Mouse (Mus musculus) heart, adult 2 months (tissue): ENCODE measurements around the gene Smarcb1.

Experiments used
- CTCF ChIP-seq: fragments of 200-600 bp; IDR thresholded peaks from 2 replicates; pipeline ENCODE4 v1.8.1; 2022; ENCODE audit warnings: antibody characterized with exemption, mild to moderate bottlenecking, moderate library complexity
- EP300 ChIP-seq: fragments of 200-500 bp; IDR thresholded peaks from 2 replicates; pipeline ENCODE4 v1.6.1; 2011; ENCODE audit warnings: low read depth, low read length, control low read depth; ENCODE audit not compliant: insufficient read depth
- POLR2A ChIP-seq: fragments of 200-500 bp; IDR thresholded peaks from 2 replicates; pipeline ENCODE4 v1.6.1; 2011; ENCODE audit warnings: mild to moderate bottlenecking, low read depth, low read length, control low read depth; ENCODE audit not compliant: insufficient read depth

GRCm38 (mm10) chr10:75880351-75880750, 41.1 kb downstream of the Smarcb1 start:
- no peak for TF ChIP-seq CTCF
- TF ChIP-seq EP300, result no peak
- no peak for TF ChIP-seq POLR2A
